Mouse (Mus musculus): ENCODE data around the gene Rbbp9.
"Not testable (repeated sequence)": the region's sequence is repeated elsewhere in the genome, so short reads cannot be mapped to it uniquely, and the experiment has no call there.

DNA sequence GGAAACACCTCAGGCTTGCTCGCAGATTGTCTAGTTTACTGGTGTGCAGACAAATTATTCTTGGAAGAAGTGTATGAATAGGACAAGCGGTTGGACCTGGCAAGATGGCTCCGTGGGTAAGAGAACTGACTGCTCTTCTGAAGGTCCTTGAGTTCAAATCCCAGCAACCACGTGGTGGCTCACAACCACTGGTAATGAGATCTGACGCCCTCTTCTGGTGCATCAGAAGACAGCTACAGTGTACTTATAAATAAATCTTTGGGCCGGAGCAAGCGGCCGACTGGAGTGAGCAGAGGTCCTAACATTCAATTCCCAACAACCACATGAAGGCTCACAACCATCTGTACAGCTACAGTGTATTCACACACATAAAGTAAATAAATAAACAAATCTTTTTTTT lies 42.4 kb upstream of the Rbbp9 start:
- TF ChIP-seq POLR2A, CTCF (IDR thresholded peaks at IDR 0.05; ENCODE audit: extremely low read depth, insufficient read depth, low read length): not testable (repeated sequence)

Measured in cortical plate, adult 2 months (tissue).